Mouse (Mus musculus) kidney, adult 9 months (tissue): ENCODE measurements at regions not wholly inside any gene's neighbourhood (a gene's known extent, or its start where the extent isn't known, plus 50 kb on each side); places are given as distances from the start of the nearest gene placed in this dataset.
A peak's percentile ranks its signal among the peaks of the same experiment; 100 is the strongest.

Experiments
- DNase-seq: peaks from one replicate; pipeline ENCODE4 v3.0.0; 2022

- peak; percentile 53 for DNase-seq
Observed at GRCm38 (mm10) chr5:106318246-106318645, 139.7 kb downstream of the Barhl2 start.

- no peak for DNase-seq
Observed at GRCm38 (mm10) chr5:106313874-106314273, 144.1 kb downstream of the Barhl2 start.

- DNase-seq, result no peak
Observed at GRCm38 (mm10) chr5:106301372-106301771, 156.6 kb downstream of the Barhl2 start.

- no peak for DNase-seq
Observed at GRCm38 (mm10) chr5:106296721-106297120, 161.2 kb downstream of the Barhl2 start.

- no peak for DNase-seq
Observed at GRCm38 (mm10) chr5:106295993-106296392, 162.0 kb downstream of the Barhl2 start.

- DNase-seq, result no peak
Observed at GRCm38 (mm10) chr5:106295538-106295937, 162.4 kb downstream of the Barhl2 start.

- no peak for DNase-seq
Observed at GRCm38 (mm10) chr5:106292387-106293229, 165.4 kb downstream of the Barhl2 start.

- DNase-seq, result no peak
Observed at GRCm38 (mm10) chr5:106285152-106285551, 172.8 kb downstream of the Barhl2 start.

GRCm38 (mm10) chr5:106284731-106285130 lies 173.2 kb downstream of the Barhl2 start:
- no peak for DNase-seq

- DNase-seq, result no peak
Observed at GRCm38 (mm10) chr5:106282646-106283045, 175.3 kb downstream of the Barhl2 start.

GRCm38 (mm10) chr5:106277786-106278185 lies 180.2 kb downstream of the Barhl2 start:
- DNase-seq, result no peak

- DNase-seq, result no peak
Observed at GRCm38 (mm10) chr5:106277231-106277630, 180.7 kb downstream of the Barhl2 start.

- DNase-seq, result no peak
Observed at GRCm38 (mm10) chr5:106276186-106276585, 181.8 kb downstream of the Barhl2 start.

GRCm38 (mm10) chr5:106274617-106275016 lies 183.3 kb downstream of the Barhl2 start:
- no peak for DNase-seq

- DNase-seq, result no peak
Observed at GRCm38 (mm10) chr5:106264536-106264935, 193.4 kb downstream of the Barhl2 start.

GRCm38 (mm10) chr5:106257179-106257578 lies 200.8 kb downstream of the Barhl2 start:
- no peak for DNase-seq

- no peak for DNase-seq
Observed at GRCm38 (mm10) chr5:106229154-106229553, 228.8 kb downstream of the Barhl2 start.

GRCm38 (mm10) chr5:106224141-106224540 lies 233.8 kb downstream of the Barhl2 start:
- no peak for DNase-seq

GRCm38 (mm10) chr5:106209543-106209942 lies 248.4 kb downstream of the Barhl2 start:
- no peak for DNase-seq

GRCm38 (mm10) chr5:106207706-106208105 lies 250.3 kb downstream of the Barhl2 start:
- DNase-seq, result no peak

GRCm38 (mm10) chr5:106205724-106206123 lies 252.2 kb downstream of the Barhl2 start:
- DNase-seq, result no peak

- DNase-seq, result no peak
Observed at GRCm38 (mm10) chr5:106200631-106201030, 257.3 kb downstream of the Barhl2 start.

- DNase-seq, result no peak
Observed at GRCm38 (mm10) chr5:106199061-106199460, 258.9 kb downstream of the Barhl2 start.

GRCm38 (mm10) chr5:106191141-106191540 lies 266.8 kb downstream of the Barhl2 start:
- no peak for DNase-seq

GRCm38 (mm10) chr5:106181726-106182125 lies 276.2 kb downstream of the Barhl2 start:
- DNase-seq, result no peak
